Mouse (Mus musculus): ENCODE data around the gene Prkcd.

Gene Prkcd

DNA sequence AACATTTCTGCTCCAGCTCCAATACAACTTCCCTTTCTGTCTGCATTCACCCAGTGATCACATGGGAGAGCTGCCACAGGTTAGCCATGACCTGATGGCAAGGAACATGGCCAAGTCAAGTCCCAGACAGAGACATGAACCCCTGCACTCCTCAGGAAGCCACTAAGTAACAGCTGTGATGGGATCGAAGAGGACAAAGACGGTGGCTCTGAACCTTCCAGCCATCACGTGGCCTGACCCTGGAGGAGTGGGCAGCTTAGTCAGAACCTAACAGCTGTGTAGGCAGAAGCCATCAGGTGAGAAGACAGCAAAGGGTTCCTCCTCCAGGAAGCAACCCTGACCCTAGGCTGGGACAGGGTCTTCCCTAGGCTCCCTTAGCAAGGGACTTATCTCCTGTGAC, 16.5 kb downstream of the Prkcd start:
- no peak for ATAC-seq (ENCODE audit: insufficient number of reproducible peaks, low FRiP score, low TSS enrichment)

DNA sequence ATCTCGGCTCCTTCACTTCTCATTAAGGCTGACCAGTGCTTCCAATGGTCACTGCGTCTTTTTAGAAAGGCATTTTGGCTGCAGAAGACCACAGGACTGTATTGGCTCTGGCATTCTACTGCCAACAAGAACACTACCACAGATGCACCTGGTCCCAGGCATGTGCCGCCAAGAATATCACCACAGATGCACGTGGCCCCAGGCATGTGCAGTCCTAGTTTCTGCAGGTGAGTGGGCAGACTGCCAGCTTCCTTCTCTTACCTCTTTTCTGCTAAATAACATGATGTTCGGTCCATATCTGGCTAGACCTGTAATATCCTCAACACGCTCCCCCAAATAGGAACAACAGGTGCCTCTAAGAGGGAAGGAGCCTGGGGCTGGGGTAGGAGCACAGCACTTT, 17.8 kb downstream of the Prkcd start:
- ATAC-seq (ENCODE audit: insufficient number of reproducible peaks, low FRiP score, low TSS enrichment): no peak

DNA sequence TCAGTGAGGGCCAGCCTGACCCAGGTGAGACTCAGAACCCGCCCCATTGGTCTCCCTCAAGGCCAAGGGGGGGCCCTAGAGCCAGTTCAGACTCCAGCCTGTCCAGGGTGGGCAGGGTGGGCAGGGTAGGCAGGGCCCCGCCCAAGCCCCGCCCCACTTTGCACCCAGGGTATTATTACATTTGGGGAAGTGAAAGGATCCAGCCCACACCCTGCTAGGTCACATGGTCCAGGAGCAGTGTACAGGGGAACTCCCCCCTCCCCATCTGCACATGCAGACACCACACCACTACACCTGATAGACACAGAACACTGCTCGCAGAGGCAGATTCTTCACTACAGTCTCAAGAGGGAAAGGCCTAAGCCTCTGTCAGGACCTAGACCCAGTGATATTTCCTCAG, 18.3 kb downstream of the Prkcd start:
- ATAC-seq (ENCODE audit: insufficient number of reproducible peaks, low FRiP score, low TSS enrichment): no peak

DNA sequence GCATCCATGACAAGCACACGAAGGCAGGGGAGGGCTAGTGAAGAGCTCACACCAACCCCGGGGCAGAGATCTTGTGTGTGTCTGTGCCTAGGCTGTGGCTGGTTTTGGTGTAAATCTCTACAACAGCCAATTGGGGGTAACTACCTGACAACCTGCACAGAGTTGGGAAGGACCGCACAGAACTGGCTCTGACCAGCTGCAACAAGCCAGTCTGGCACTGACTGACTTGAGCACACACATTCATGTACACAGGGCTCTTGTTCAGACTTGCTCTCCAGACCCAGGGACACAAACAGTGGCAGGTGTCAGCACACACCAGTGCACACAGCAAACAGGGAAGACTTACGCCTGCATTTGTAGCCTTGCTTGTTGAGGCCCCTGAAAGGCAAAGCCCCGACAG, 19.2 kb downstream of the Prkcd start:
- no peak for ATAC-seq (ENCODE audit: insufficient number of reproducible peaks, low FRiP score, low TSS enrichment)

DNA sequence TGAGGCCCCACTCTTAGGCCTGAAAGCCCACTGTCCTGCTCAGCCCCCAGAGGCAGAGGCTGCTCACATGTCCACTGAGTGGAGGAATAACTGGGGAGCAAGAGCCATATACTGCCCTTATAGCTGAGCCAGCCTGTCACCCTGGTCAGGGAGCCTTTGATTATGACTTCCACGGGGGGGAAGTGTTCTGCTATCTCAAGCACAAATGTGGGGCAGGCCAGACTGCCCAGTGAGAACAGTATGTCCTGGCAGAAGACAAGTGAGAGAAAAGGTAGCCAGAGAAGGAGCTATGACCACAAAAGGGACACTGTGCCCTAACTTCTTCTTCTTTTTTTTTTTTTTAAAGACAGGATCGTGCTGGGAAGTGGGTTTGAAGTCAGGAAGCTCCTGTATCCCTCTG, 28.9 kb downstream of the Prkcd start:
- ATAC-seq (ENCODE audit: insufficient number of reproducible peaks, low FRiP score, low TSS enrichment): no peak

DNA sequence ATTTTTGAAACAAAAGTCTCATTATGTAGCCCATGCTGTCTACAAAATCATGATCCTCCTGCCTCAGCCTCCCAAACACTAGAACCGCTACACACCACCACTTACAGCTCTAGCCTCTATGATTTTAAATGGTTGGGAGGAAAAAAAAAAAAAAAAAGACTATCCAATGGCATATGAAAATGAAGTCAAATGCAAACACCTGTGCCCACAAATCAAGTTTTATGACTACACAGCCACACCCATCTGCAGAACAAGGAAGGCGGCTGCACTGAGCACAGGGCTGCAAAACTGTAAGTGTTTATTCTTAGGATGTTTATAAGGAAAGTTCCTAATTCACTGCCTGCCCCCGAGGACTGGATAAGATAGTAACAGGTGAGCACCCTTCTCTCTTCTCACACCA, 29.6 kb downstream of the Prkcd start:
- ATAC-seq (ENCODE audit: insufficient number of reproducible peaks, low FRiP score, low TSS enrichment): no peak

DNA sequence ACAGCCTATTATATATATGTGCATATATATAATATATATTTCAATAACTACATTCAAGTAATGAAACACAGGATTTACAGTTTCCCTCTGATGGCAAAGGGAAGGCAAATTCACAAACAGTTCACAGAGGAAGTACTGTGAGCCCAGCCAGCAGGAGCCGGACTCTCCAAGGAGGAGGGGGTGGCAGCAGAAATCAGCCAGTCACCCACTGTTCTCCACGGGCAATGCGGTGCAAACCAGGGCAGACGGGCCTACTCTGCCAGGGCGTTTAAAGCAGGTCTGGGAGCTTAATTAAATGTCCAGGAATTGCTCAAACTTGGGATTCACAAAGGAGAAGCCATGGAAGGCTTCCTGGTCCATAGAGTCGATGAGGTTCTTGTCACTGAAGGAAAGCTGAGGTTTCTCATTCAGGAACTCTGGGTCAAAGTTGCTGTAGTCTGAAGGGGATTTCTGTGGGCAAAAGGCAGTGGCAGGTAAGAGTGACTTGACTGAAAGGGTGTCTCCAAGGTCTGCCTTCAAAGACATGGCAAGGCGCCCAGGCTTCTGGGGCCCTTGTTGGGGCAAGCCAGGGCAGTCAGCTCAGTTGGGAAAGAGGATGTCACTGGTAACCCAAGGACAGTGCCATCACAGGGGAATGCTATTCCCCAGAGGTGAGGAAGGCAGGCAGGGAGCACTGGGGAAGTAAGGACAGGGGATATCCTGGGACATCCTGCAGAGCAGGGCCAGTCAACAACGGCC, 30.3 kb downstream of the Prkcd start:
- no peak for ATAC-seq (ENCODE audit: insufficient number of reproducible peaks, low FRiP score, low TSS enrichment)

DNA sequence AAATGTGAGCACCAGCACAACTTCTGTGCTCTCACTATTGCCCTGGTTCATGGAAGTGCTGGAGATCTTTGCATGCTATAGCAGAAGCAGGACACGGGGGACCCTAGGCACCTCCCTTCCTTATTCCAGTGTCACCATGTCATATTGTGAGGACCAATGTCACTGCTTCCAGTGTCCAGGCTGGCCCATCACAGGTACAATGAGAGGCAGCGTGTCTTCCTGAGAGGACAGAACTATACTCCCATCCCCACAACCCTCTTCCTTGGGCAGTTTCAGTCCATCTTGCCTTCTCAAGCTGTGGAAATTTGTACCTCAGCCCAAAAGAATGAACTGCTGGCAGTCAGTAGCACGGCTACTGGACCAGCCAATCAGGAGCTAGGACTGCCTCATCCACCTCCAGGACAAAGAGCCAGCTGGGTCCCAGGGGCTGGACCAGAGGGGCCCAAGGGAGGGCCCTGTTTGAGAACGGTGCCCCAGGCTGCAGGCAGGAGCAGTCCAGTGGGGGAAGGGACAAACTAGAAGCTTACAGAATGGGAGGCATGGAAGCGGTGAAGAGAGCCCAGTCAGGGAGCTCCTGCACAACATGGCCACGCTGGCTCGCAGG, 31.8 kb downstream of the Prkcd start:
- no peak for ATAC-seq (ENCODE audit: insufficient number of reproducible peaks, low FRiP score, low TSS enrichment)

DNA sequence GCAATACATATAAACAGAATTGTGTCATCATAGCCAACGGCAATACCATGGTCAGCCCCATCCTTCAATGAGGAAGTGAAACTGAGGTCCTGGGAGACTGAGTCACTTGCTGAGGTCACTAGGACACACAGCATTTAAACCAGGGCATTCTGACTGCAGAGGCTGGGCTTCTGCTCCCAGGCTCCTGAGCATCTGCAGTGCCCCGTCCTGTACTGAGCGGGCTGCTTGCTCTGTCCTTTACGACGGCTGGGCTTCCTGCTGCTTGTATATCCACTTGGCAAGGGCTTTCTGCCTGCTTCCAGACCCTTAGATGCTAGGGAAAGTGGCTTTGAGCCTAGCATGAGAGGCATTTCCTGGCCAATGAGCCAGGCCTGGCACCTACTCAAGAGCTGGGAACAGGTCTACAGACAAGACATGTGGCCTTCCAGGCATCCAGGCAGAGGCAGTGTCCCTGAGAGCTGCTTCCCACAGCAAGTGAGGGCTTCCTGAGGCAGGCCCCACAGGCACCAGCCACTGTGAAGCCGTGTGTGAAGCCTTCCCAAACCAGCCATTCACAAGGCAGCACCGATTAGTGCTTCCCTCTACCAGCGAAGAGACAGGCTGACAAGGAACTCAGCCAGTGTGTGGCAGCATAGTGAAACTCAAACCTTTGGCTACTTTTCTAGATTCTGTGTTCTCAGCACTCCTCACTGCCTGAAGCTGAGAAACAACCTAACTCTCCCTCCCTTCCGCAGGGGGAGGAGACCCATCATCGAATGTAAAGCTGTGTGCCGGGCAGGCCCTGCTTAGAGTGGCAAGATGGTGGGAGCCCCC, 32.5 kb downstream of the Prkcd start:
- ATAC-seq (ENCODE audit: insufficient number of reproducible peaks, low FRiP score, low TSS enrichment): peak; percentile 73

DNA sequence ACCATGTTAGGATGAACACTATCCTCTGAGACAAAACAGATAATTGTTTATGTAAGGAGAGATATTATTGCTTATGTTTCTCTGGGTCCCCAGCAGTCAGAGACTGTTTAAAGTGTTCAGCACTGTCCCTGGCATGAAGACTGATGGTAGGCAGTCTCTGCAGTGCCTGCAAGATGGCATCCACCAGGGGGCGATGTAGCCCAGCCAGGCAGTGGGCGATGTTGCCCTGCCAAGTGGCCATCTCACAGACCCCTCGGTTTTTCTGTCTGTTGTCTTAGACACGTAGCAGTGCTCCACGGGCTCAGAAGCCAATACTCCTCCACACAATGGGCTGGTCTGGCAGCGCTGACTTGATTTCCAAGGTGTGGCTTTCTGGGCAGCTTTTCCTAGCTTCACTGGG, 34.6 kb downstream of the Prkcd start:
- no peak for ATAC-seq (ENCODE audit: insufficient number of reproducible peaks, low FRiP score, low TSS enrichment)

DNA sequence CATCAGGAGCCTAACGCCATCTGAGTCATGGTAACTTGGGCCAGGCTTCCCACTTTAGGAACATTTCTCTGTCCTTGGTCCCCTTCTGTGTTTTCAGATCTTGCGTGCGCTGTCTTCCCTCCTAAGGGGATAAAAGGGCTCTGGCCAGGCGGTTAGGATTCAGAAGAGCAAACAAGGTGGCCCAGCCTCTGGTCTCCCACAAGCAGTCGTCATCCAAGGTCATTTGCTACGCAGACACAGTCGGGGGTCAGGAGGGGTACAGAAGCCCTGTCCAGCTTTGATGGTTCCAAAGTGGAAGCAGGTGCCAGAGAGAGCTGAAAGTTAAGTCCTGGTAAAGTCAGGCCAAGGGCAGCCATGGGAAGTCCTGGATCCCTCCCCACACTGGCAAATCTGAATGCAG, 35.1 kb downstream of the Prkcd start:
- no peak for ATAC-seq (ENCODE audit: insufficient number of reproducible peaks, low FRiP score, low TSS enrichment)

DNA sequence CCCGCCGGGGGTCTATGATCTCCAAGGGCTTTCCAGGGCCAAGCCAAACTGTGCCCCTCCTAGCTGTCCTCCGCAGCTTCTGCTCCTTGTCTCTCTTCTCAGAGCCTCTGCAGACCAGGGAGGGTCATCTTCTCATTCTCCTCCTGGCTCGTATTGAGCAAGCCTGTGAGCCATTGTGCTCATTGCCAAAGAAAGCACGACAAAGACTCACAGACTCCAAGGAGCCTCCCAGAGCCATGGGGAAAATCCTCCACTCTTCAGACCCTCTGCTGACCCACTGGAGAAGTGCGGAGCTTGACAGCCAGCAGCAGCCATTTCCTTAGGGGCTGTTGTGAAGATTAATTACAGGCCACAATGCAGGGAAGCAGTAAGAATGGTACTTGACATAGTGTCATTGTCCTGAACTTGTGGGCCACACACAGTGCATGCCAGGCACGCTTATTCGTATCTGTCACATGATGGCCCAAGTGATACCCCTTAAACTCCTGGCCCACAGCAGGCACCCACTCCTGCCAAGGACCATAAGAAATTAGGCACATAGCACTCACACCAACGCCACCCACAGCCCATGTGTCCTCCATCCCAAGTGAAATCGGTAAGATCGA, 35.9 kb downstream of the Prkcd start:
- ATAC-seq (ENCODE audit: insufficient number of reproducible peaks, low FRiP score, low TSS enrichment): no peak

DNA sequence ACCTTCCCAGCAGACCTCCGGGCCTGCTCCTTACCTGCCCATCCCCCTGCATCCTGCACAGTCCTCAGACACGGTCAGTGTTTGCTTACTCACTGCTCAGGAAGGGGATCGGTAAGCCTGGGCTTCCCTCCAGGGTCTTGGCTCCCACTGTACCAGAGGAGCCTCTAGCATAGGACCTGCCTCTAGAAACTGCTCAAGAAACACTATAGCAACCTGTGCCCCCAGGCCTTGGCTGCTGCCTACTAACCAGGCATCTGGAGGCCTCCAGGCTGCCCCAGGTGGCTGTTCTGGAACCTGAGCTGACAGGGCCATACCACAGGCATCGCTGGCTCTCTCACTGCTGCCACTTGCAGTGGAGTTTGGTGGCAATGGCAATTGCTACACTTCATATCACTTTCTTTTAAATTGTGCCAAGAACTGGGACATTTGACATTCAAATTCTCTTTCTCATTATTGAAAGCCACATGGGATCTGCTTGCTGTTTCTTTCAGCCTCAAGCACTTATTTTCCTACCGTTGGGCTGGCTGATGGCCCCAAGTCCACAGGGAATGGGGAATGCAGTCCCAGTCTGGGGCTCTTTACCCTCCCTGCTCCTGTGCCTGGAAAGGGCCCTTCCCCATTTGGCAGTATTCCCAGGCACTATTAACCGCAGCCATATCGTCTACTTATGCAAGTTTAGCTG, 39.1 kb downstream of the Prkcd start:
- 0 out of 2 replicates have a peak, but pooled peaks have one; percentile 32 for ATAC-seq (ENCODE audit: insufficient number of reproducible peaks, low FRiP score, low TSS enrichment)

DNA sequence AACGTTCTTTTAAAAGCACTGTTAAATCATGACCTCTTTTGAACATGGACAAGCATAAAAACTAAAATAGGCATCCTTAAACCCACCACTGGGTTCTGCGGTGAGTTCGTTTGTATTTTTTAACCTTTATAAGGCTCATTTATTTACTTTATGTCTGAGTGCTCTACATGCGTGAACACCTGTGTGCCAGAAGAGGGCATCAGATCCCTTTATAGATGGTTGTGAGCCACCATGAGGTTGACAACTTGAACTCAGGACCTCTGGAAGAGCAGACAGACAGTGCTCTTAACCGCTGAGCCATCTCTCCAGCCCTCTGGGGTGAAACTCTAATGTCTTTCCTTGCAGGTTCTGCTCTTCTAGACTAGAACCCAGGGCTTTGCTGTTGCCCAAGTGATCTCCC, 40.7 kb downstream of the Prkcd start:
- ATAC-seq (ENCODE audit: insufficient number of reproducible peaks, low FRiP score, low TSS enrichment): no peak

DNA sequence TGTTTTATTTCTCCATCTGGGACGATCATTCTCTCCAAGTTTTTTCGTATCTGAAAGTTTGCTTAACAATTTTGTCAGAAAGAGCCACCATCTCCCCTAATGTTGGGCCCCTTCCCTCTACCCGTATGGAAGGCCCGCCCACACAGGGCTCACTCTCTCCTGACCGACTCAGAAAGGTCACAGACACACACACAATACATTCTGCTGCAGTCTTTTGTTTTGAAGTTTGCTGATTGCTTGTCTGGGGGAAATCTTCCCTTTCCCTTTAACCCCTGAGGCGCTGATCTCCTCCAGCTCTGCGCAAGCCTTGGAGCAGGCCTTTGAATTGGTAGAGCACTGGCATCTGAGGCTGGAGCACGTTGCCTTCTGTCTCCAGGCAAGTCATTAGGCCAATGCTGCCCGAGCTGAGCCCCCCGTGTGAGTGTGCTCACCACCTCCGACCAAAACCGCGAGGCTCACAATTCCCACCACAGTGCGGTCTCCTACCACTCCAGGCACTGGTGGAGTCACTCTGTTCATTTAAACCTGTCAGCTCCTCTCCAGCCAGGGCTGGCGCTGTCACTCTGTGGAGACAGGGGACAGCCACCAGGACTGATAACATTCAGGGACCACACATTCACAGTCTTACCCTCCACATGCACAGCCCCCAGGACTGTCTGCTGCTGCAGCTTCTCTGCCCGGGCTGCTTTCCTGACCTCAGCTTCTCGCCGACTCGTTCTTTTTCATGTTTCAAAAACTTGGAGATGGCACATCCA, 41.3 kb downstream of the Prkcd start:
- no peak for ATAC-seq (ENCODE audit: insufficient number of reproducible peaks, low FRiP score, low TSS enrichment)

DNA sequence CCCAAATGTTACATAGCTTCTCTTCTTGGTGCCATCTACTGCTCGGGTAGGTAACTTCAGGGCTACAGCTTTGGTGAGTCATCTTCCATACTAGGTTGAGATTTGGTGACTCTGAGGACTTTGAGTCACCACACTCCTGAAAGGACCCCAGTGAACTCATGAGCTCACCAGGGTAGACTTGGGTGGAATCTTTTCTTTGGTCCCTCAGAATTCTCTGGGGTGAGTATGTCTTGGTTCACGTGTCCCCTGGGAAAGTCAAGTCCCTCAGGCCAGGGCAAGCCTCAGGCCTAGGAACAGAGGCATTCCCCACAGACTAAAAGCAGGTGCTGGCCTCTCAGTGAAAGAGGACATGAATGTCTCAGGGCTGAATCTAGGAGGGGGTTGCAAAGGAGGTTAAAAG, 41.9 kb downstream of the Prkcd start:
- no peak for ATAC-seq (ENCODE audit: insufficient number of reproducible peaks, low FRiP score, low TSS enrichment)

DNA sequence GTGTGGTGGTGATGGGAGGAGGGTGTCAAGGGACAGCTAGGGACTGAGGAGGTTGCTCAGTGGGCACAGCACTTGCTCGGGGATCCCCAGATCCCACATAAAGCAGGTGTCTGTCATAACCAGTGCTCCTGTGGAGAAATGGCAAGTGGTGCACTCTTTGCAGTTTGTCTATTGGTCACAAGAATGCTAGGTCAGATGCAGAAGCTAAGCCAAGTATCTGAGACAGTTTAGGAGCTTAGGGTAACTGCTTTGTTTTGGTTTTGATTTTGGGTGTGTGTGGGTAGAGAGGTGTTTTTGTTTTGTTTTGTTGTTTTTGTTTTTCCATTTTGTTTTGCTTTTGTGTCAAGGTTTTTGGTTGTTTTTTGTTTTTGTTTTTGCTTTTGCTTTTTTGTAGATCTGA, 44.8 kb downstream of the Prkcd start:
- no peak for ATAC-seq (ENCODE audit: insufficient number of reproducible peaks, low FRiP score, low TSS enrichment)

DNA sequence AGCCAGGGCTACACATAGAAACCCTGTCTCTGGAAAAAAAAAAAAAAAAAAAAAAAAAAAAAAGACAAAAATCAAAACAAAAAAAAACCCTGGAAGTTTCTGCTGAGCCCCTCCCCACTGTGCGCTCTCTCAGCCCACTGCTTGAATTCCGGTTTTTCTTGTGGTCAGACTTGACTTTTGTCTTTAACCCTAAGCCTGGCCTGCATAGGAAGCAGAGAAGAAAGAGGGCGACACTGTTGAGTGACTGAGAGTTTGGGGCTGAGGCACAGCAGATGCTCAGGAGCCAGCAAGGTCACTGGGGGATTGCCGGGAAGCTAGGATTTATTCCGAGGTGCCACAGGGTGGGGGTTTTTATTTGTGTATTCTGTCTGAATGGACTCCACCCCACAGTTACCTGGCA, 46.1 kb downstream of the Prkcd start:
- ATAC-seq (ENCODE audit: insufficient number of reproducible peaks, low FRiP score, low TSS enrichment): no peak

DNA sequence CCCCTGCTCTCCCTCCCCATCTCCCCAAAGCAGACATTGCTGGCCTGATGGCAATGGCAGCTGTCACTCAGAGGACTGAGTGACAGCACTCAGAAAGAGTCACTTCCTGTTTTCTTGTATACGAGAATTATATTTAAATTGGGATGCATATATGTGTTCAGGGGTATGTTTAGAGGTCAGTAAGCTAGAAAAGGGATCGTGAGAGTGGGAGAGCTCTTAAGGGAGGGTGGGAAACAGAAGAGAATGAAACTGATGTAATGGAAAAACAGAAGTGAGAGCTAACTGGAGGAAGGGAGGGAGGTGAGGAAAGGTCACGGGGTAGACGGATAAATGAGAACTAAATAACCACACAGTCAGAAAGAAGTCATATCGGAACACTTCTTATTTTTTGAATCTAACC, 46.8 kb downstream of the Prkcd start:
- ATAC-seq (ENCODE audit: insufficient number of reproducible peaks, low FRiP score, low TSS enrichment): no peak
